Mouse (Mus musculus) forebrain, embryonic 11.5 days (tissue): ENCODE results near the gene Dnmbp. TPM values are rescaled to one million over a fixed set of nuclear protein-coding genes. Genes with fewer than 3 reads are reported as not detected.

Source experiments
- ATAC-seq: fragments of 200-750 bp; cut with Nextera tagmentation; replicated peaks from 2 replicates; pipeline ENCODE4 v1.8.0; 2017; ENCODE audit warnings: moderate TSS enrichment; ENCODE audit not compliant: low FRiP score
- DNase-seq: peaks from one replicate; pipeline ENCODE4 v3.0.0-alpha.2; 2017; ENCODE audit warnings: low spot score
- H3K27ac ChIP-seq: fragments of 300-500 bp; sonication (generic); 2 replicates; pipeline ENCODE4 v1.5.1; 2014; ENCODE audit warnings: low read depth, low read length
- H3K27me3 ChIP-seq: fragments of 300-500 bp; sonication (generic); 2 replicates; pipeline ENCODE4 v1.6.1; 2014; ENCODE audit warnings: mild to moderate bottlenecking, low read length, mixed read lengths; ENCODE audit not compliant: control insufficient read depth, insufficient read depth
- H3K36me3 ChIP-seq: fragments of 300-500 bp; sonication (generic); 2 replicates; pipeline ENCODE4 v1.6.1; 2014; ENCODE audit warnings: mild to moderate bottlenecking, low read length, moderate library complexity, mixed read lengths; ENCODE audit not compliant: control insufficient read depth, insufficient read depth
- H3K4me1 ChIP-seq: fragments of 300-500 bp; sonication (generic); replicated peaks from 2 replicates; pipeline ENCODE4 v1.6.1; 2014; ENCODE audit warnings: low read length, mixed read lengths; ENCODE audit not compliant: control insufficient read depth, insufficient read depth
- H3K4me2 ChIP-seq: fragments of 300-500 bp; sonication (generic); 2 replicates; pipeline ENCODE4 v1.6.1; 2014; ENCODE audit warnings: low read depth, mild to moderate bottlenecking, low read length, moderate library complexity, mixed read lengths; ENCODE audit not compliant: severe bottlenecking
- H3K4me3 ChIP-seq: fragments of 300-500 bp; sonication (generic); 2 replicates; pipeline ENCODE4 v1.5.1; 2014; ENCODE audit warnings: low read depth, low read length
- H3K9ac ChIP-seq: fragments of 300-500 bp; sonication (generic); 2 replicates; pipeline ENCODE4 v1.6.1; 2014; ENCODE audit warnings: low read length
- H3K9me3 ChIP-seq: fragments of 300-500 bp; sonication (generic); 2 replicates; pipeline ENCODE4 v1.6.1; 2016; ENCODE audit warnings: low read length, mixed read lengths; ENCODE audit not compliant: control insufficient read depth
- WGBS: fragments of 180-500 bp; shearing (Covaris S2); extraction: QIAGEN DNeasy Blood & Tissue Kit; methylation state at CpG from one replicate; pipeline ENCODE4 v1.1.7; 2014; 5-methylcytosine and 5-hydroxymethylcytosine counted together
- polyA plus RNA-seq: library from polyadenylated mRNA; unstranded; fragments of >200 nt; fragmentation: Nextera tagmentation; extraction: Ambion mirVana; gene quantifications from 2 replicates; pipeline ENCODE4 v1.2.1, GENCODE M21; 2014

The Dnmbp gene
- 17.8 TPM in 2 replicates for polyA plus RNA-seq

DNA sequence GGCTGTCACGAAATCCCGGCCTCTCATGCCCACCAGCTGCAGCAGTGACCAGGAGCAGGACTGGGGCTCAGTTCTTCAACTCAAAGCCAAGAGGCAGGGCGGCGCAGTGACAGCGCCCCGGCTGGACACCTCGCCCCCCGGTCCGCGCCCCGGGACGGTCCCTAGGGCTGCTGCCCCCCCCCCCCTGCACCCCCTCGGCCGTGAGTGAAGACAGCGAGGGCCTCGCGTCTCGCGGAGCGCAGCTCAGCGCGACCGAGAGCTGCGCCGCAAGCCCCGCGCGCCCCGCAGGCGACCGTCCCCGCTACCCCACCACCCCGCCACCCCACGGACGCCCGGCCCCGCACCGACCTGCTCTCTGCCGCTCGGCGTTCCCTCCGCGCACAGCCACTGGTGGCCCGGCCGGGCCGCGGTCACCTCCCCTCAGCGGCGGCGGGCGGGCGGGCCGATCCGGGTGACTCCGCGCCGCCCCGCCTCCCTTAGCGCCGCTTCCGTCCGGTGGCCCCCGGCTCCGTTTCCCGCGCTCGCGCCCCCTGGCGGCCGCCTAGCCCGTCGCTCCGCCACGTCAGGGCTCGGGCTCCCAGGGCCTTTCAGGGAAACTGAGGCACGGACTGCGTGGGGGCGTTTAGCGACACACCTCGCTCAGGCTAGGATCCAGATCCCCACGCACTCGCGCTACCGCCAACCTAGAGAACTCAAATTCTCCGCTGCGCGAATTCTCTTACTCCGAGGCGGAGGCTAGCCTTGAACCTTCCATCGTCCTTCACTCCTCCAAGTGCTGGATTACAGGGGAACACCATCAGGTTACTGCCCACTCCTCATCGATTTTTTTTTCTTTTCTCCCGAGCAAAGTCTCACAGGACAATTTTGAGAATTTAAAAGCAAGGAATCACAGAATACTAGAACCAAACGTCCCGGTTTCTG lies at the start of gene Dnmbp:
Dnmbp (minus strand) TSS at position 423 of the 921 bp plus-strand sequence.
- ATAC-seq (peak; percentile 92), DNase-seq (peak; percentile 89)
- no peaks in the 10 kb centered on the region for H3K9me3 ChIP-seq
- H3K27ac ChIP-seq, result no peak within 1 kb of the TSS
- no peaks in the 10 kb centered on the region for H3K27me3 ChIP-seq
- WGBS, result 3% methylated on average over 87 of the region's 94 CpGs
- H3K4me1 ChIP-seq, result no peaks in the 10 kb centered on the region; the same call in 1 of the 2 replicates
- peak within 1 kb of the TSS; percentile 82 for H3K4me2 ChIP-seq
- H3K9ac ChIP-seq, result peak within 1 kb of the TSS; percentile 73
- no peaks in the 10 kb centered on the region for H3K36me3 ChIP-seq
- H3K4me3 ChIP-seq, result peak within 1 kb of the TSS; percentile 77

DNA sequence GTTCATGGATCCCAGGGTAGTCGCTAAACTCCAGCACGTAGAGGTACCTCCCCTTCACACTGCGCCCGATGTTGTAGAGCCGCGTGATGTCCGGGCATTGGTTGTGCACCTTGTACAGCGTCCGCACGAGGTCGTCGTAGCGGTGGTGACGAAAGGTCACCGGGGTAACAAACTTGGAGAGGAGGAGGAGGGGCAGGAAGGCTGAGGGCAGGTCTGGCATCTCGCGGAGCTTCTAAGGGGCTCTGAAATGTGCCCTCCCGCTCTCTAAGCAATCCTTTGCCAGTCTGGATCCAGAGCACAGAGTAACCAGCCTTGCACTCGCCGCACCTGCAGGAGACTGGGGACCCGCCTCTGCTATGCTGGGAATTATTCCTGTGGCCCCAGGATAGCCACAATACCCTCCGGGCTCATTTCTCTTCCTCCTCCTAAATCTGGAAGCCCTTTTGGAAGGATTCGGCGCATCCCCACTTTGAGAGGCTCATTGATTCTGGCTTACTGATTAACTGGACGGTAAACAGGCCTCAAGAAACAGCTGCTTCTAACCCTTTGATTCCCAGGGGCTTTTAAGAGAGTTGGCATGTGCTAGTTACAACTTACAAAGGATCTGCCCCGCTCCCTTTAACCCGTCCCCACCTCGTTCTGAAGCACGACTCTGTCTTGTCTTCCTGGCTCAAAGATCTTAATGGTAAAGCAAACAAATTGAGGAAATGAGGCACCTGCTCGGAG lies 46.2 kb upstream of the Dnmbp start, which contains the start of gene Cpn1:
Cpn1 (minus strand) TSS at position 488 of the 726 bp plus-strand sequence.
- Histone ChIP-seq H3K4me3 (no peak within 1 kb of the TSS), H3K36me3 (no peaks in the 10 kb centered on the region), H3K4me1 (no peaks in the 10 kb centered on the region), H3K4me2 (peak within 1 kb of the TSS; percentile 34), H3K27me3 (no peaks in the 10 kb centered on the region), H3K27ac (no peak within 1 kb of the TSS), H3K9me3 (no peaks in the 10 kb centered on the region), H3K9ac (no peak within 1 kb of the TSS)
- WGBS, result 15% methylated on average over 30 of the region's 30 CpGs
- no peak for ATAC-seq
- no peak for DNase-seq

DNA sequence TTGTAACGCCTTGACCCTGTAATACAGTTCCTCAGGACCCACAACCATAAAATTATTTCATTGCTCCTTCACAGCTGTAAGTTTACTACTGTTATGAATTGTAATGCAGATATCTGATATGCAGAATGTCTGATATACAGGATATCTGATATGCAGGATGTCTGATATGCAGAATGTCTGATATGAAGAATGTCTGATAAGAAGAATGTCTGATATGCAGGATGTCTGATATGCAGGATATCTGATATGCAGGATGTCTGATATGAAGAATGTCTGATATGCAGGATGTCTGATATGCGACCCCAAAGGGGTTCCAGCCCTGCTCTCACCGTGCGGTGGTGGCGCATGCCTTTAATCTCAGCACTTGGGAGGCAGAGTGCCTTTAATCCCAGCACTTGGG lies 42.0 kb upstream of the Dnmbp start:
- no peaks in the 10 kb centered on the region for H3K9me3 ChIP-seq
- H3K27me3 ChIP-seq, result no peaks in the 10 kb centered on the region
- no peak overlapping the region for H3K4me3 ChIP-seq
- H3K27ac ChIP-seq, result no peak overlapping the region
- 93% methylated on average over 5 of the region's 5 CpGs for WGBS
- H3K9ac ChIP-seq, result no peak overlapping the region
- no peak for ATAC-seq
- no peaks in the 10 kb centered on the region for H3K4me1 ChIP-seq
- no peak overlapping the region for H3K4me2 ChIP-seq
- H3K36me3 ChIP-seq, result no peaks in the 10 kb centered on the region
- DNase-seq, result no peak

DNA sequence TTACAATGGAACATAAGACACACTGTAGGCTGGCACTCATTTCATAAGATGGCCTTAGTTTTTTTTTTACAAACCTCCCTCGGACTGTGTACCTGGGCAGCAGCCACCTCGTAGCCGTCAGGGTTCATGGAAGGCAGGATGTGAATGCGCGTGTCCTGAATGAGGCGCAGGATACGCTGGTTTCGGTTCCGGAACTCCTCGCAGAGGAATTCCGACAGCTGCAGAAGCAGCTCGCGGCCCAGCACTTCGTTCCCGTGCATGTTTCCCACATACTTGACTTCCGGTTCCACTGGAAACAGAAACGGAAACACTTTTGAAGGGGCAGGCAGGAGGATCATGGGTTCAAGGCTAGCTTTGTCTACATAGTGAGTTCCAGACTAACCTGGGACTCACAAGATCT lies 40.7 kb upstream of the Dnmbp start:
- 94% methylated on average over 17 of the region's 17 CpGs for WGBS
- H3K9ac ChIP-seq, result no peak overlapping the region

DNA sequence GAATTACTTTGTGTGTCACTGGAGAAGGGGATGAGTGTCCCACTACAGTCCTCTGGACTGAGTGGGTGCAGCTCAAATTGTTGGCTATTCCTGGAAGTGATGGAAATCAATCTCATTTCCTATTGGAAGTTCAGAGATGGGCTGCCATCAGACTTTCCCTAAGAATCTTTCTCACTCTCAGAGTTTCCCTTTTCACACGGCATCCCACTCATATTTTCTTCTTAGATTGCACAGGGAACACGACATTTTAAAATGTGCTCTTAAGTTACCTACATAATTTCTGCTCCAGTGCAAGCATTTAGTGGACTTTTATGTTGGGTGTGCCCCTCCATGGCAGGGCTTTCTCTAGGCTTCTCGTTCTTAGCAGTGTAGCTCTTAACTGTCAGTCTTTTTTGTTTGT lies 37.8 kb upstream of the Dnmbp start:
- Histone ChIP-seq H3K9ac (no peak overlapping the region), H3K36me3 (no peaks in the 10 kb centered on the region), H3K27ac (no peak overlapping the region), H3K9me3 (no peaks in the 10 kb centered on the region), H3K27me3 (no peaks in the 10 kb centered on the region), H3K4me2 (no peak overlapping the region), H3K4me3 (no peak overlapping the region), H3K4me1 (no peaks in the 10 kb centered on the region)
- ATAC-seq (no peak), DNase-seq (no peak)
- 79% methylated on average over 3 of the region's 3 CpGs for WGBS

More for the DNA sequence above, 40.7 kb upstream of the Dnmbp start:
- no peak overlapping the region for H3K4me3 ChIP-seq
- no peaks in the 10 kb centered on the region for H3K9me3 ChIP-seq
- no peak overlapping the region for H3K27ac ChIP-seq
- H3K4me1 ChIP-seq, result no peaks in the 10 kb centered on the region
- no peak overlapping the region for H3K4me2 ChIP-seq
- no peak for DNase-seq
- ATAC-seq, result no peak
- H3K27me3 ChIP-seq, result no peaks in the 10 kb centered on the region
- no peaks in the 10 kb centered on the region for H3K36me3 ChIP-seq

DNA sequence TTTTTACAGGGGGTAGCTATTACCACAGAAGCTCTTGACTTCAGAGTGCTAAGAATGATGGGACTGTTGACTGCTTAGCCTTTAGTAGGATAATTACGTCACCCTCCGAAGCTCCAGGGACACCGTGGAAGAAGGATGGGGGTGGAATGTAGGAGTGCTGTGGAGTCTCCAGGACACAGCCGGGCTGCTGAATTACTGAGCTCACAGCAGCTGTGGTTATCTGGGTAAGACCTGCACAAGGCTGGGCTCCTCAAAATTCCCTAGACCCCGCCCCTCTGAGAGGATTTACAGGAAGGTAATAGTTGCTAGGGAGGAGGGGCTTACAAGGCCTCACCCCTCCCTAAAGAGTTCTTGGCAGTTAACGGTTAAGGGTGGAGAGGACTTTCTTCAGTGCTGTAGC lies 36.7 kb upstream of the Dnmbp start:
- H3K27ac ChIP-seq, result no peak overlapping the region
- no peak for ATAC-seq
- no peak overlapping the region for H3K9ac ChIP-seq
- no peaks in the 10 kb centered on the region for H3K9me3 ChIP-seq
- no peaks in the 10 kb centered on the region for H3K4me1 ChIP-seq
- H3K36me3 ChIP-seq, result no peaks in the 10 kb centered on the region
- DNase-seq, result no peak
- 77% methylated on average over 6 of the region's 6 CpGs for WGBS
- no peaks in the 10 kb centered on the region for H3K27me3 ChIP-seq
- no peak overlapping the region for H3K4me2 ChIP-seq
- no peak overlapping the region for H3K4me3 ChIP-seq

DNA sequence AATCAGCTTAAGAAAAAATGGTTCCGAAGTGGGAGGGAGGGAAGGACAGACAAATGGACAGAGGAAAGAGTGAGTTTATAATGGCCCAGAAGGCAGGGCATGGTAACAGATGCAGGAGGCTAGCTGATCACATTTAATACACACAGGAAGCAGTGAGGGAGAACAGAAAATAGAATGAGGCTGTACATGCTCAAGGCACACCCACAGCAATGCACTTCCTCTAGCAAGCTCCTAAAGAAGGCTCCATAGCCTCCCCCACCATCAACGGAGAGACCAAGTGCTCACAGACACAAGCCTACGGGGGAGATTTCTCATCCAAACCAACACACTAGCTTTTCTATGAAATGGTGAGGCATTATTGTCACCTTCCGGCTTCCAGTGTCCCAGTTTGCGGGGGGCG lies 34.2 kb upstream of the Dnmbp start:
- Histone ChIP-seq H3K36me3 (no peaks in the 10 kb centered on the region), H3K9ac (no peak overlapping the region), H3K9me3 (no peaks in the 10 kb centered on the region), H3K4me2 (no peak overlapping the region), H3K27ac (no peak overlapping the region), H3K27me3 (no peaks in the 10 kb centered on the region), H3K4me1 (no peaks in the 10 kb centered on the region), H3K4me3 (no peak overlapping the region)
- no peak for DNase-seq
- 93% methylated on average over 6 of the region's 6 CpGs for WGBS
- ATAC-seq, result no peak

DNA sequence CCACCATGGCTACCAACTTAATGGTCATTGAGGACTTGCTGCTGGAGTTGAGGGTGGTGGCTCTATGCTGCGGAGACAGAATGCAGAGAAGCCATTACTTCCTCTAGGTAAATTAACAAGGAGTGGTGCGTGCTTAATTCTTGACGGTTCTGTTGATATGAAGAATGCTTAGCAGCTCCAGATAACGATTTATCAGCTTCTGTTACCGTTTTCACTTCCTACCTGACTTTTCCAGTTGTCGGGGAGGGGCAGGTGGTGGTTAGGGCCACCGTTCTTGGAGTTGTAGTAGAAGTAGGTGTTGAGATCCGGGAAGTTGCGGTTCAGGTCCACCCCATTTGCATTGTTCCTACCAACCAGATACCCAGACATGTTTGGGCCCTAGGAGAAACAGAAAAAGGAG lies 33.7 kb upstream of the Dnmbp start:
- Histone ChIP-seq H3K9me3 (no peaks in the 10 kb centered on the region), H3K27me3 (no peaks in the 10 kb centered on the region), H3K36me3 (no peaks in the 10 kb centered on the region), H3K4me3 (no peak overlapping the region), H3K27ac (no peak overlapping the region), H3K9ac (no peak overlapping the region), H3K4me2 (no peak overlapping the region), H3K4me1 (no peaks in the 10 kb centered on the region)
- no peak for DNase-seq
- WGBS, result 90% methylated on average over 9 of the region's 9 CpGs
- ATAC-seq, result no peak
